Mouse (Mus musculus): ENCODE data around the gene Timmdc1. TPM values are rescaled to one million over a fixed set of nuclear protein-coding genes. Genes with fewer than 3 reads are reported as not detected.

Timmdc1 gene
- polyA plus RNA-seq, 1 experiment = 25.0 TPM

GRCm38 (mm10) chr16:38453203-38453553 lies 69.3 kb downstream of the Timmdc1 start:
- DNase-seq = no peak
- H3K27ac ChIP-seq (ENCODE audit: control insufficient read depth, insufficient read depth, low read length) = peak overlapping the region; percentile 26
- WGBS = 36% methylated on average over 3 of the region's 3 CpGs
- no peaks in the 10 kb centered on the region for H3K36me3 ChIP-seq (ENCODE audit: control insufficient read depth, insufficient read depth, low read length)
- H3K4me3 ChIP-seq (ENCODE audit: control insufficient read depth, insufficient read depth, low read length) = peak overlapping the region; percentile 67
- no peaks in the 10 kb centered on the region for H3K27me3 ChIP-seq (ENCODE audit: control insufficient read depth, insufficient read depth, low read length)
- peaks cover 14% of the 10 kb centered on the region for H3K4me1 ChIP-seq (replicated peaks; ENCODE audit: control insufficient read depth, insufficient read depth, low read length)
- TF ChIP-seq POLR2A (IDR thresholded peaks at IDR 0.05; ENCODE audit: control insufficient read depth, extremely low read depth, insufficient read depth, low read length, poor library complexity) (no peak), CTCF (IDR thresholded peaks at IDR 0.05; ENCODE audit: borderline replicate concordance, control insufficient read depth, extremely low read depth, insufficient read depth, low read length, poor library complexity) (no peak)

GRCm38 (mm10) chr16:38452442-38453202 lies 69.8 kb downstream of the Timmdc1 start, which contains the start of gene Adprh:
Gene Adprh, minus strand, starts transcription at chr16:38452703.
- peak within 1 kb of the TSS; percentile 67 for H3K4me3 ChIP-seq (ENCODE audit: control insufficient read depth, insufficient read depth, low read length)
- H3K27me3 ChIP-seq (ENCODE audit: control insufficient read depth, insufficient read depth, low read length) = no peaks in the 10 kb centered on the region
- no peaks in the 10 kb centered on the region for H3K36me3 ChIP-seq (ENCODE audit: control insufficient read depth, insufficient read depth, low read length)
- peak; percentile 83 for DNase-seq
- TF ChIP-seq POLR2A (IDR thresholded peaks at IDR 0.05; ENCODE audit: control insufficient read depth, extremely low read depth, insufficient read depth, low read length, poor library complexity) (peak; percentile 78; the same call in 1 of the 2 replicates), CTCF (IDR thresholded peaks at IDR 0.05; ENCODE audit: borderline replicate concordance, control insufficient read depth, extremely low read depth, insufficient read depth, low read length, poor library complexity) (no peak)
- peak within 1 kb of the TSS; percentile 26 for H3K27ac ChIP-seq (ENCODE audit: control insufficient read depth, insufficient read depth, low read length)
- under 1% methylated on average over 57 of the region's 61 CpGs for WGBS
- H3K4me1 ChIP-seq (replicated peaks; ENCODE audit: control insufficient read depth, insufficient read depth, low read length) = peaks cover 14% of the 10 kb centered on the region

GRCm38 (mm10) chr16:38451421-38452205 lies 70.8 kb downstream of the Timmdc1 start:
- 54% methylated on average over 12 of the region's 12 CpGs for WGBS
- peak; percentile 5 for DNase-seq
- no peak overlapping the region for H3K27ac ChIP-seq (ENCODE audit: control insufficient read depth, insufficient read depth, low read length)
- peaks cover 10% of the 10 kb centered on the region for H3K4me1 ChIP-seq (replicated peaks; ENCODE audit: control insufficient read depth, insufficient read depth, low read length)
- H3K27me3 ChIP-seq (ENCODE audit: control insufficient read depth, insufficient read depth, low read length) = no peaks in the 10 kb centered on the region
- H3K36me3 ChIP-seq (ENCODE audit: control insufficient read depth, insufficient read depth, low read length) = no peaks in the 10 kb centered on the region
- TF ChIP-seq POLR2A (IDR thresholded peaks at IDR 0.05; ENCODE audit: control insufficient read depth, extremely low read depth, insufficient read depth, low read length, poor library complexity) (no peak), CTCF (IDR thresholded peaks at IDR 0.05; ENCODE audit: borderline replicate concordance, control insufficient read depth, extremely low read depth, insufficient read depth, low read length, poor library complexity) (no peak)
- H3K4me3 ChIP-seq (ENCODE audit: control insufficient read depth, insufficient read depth, low read length) = peak overlapping the region; percentile 67; the same call in 1 of the 2 replicates

GRCm38 (mm10) chr16:38450707-38451106 lies 71.8 kb downstream of the Timmdc1 start:
- H3K4me1 ChIP-seq (replicated peaks; ENCODE audit: control insufficient read depth, insufficient read depth, low read length) = peaks cover 10% of the 10 kb centered on the region
- 94% methylated on average over 7 of the region's 7 CpGs for WGBS
- H3K27me3 ChIP-seq (ENCODE audit: control insufficient read depth, insufficient read depth, low read length) = no peaks in the 10 kb centered on the region
- DNase-seq = no peak
- TF ChIP-seq CTCF (IDR thresholded peaks at IDR 0.05; ENCODE audit: borderline replicate concordance, control insufficient read depth, extremely low read depth, insufficient read depth, low read length, poor library complexity) (no peak), POLR2A (IDR thresholded peaks at IDR 0.05; ENCODE audit: control insufficient read depth, extremely low read depth, insufficient read depth, low read length, poor library complexity) (no peak)
- no peak overlapping the region for H3K27ac ChIP-seq (ENCODE audit: control insufficient read depth, insufficient read depth, low read length)
- no peak overlapping the region for H3K4me3 ChIP-seq (ENCODE audit: control insufficient read depth, insufficient read depth, low read length)
- H3K36me3 ChIP-seq (ENCODE audit: control insufficient read depth, insufficient read depth, low read length) = peaks cover 2% of the 10 kb centered on the region

- no peak overlapping the region for H3K4me3 ChIP-seq (ENCODE audit: control insufficient read depth, insufficient read depth, low read length)
- 96% methylated on average over 12 of the region's 12 CpGs for WGBS
- no peak for DNase-seq
- no peak for TF ChIP-seq CTCF (IDR thresholded peaks at IDR 0.05; ENCODE audit: borderline replicate concordance, control insufficient read depth, extremely low read depth, insufficient read depth, low read length, poor library complexity)
- TF ChIP-seq POLR2A (IDR thresholded peaks at IDR 0.05; ENCODE audit: control insufficient read depth, extremely low read depth, insufficient read depth, low read length, poor library complexity) = no peak
- no peak overlapping the region for H3K27ac ChIP-seq (ENCODE audit: control insufficient read depth, insufficient read depth, low read length)
- no peaks in the 10 kb centered on the region for H3K27me3 ChIP-seq (ENCODE audit: control insufficient read depth, insufficient read depth, low read length)
- H3K4me1 ChIP-seq (replicated peaks; ENCODE audit: control insufficient read depth, insufficient read depth, low read length) = peaks cover 10% of the 10 kb centered on the region
- H3K36me3 ChIP-seq (ENCODE audit: control insufficient read depth, insufficient read depth, low read length) = peaks cover 11% of the 10 kb centered on the region
These were observed 74.0 kb downstream of the Timmdc1 start for GRCm38 (mm10) chr16:38448458-38448857.

Other genes with a start within 250 kb of the Timmdc1 start
- 0.16 and 0.19 TPM in 2 replicates for gene Nr1i2, start 227.8 kb downstream of the Timmdc1 start, polyA plus RNA-seq (2012; rRNA removed)
- gene Maats1, start 180.5 kb downstream of the Timmdc1 start, polyA plus RNA-seq (2012; rRNA removed) = 0.05 and 0.12 TPM in 2 replicates
- 61.0 and 68.7 TPM in 2 replicates for gene Cox17, start 175.7 kb downstream of the Timmdc1 start, polyA plus RNA-seq (2012; rRNA removed)
- not detected in 2 replicates for gene Gm21987, start 175.6 kb downstream of the Timmdc1 start, polyA plus RNA-seq (2012; rRNA removed)
- 3.1 and 33.2 TPM in 2 replicates for gene Popdc2, start 160.5 kb downstream of the Timmdc1 start, polyA plus RNA-seq (2012; rRNA removed)
- 4.1 and 5.5 TPM in 2 replicates for gene Pla1a, start 89.5 kb downstream of the Timmdc1 start, polyA plus RNA-seq (2012; rRNA removed)
- gene Adprh, start 70.0 kb downstream of the Timmdc1 start, polyA plus RNA-seq (2012; rRNA removed) = 49.8 and 54.2 TPM in 2 replicates
- 3.5 and 5.2 TPM in 2 replicates for gene Cd80, start 67.1 kb downstream of the Timmdc1 start, polyA plus RNA-seq (2012; rRNA removed)
- gene Poglut1, start 27.6 kb upstream of the Timmdc1 start, polyA plus RNA-seq (2012; rRNA removed) = 27.6 and 34.8 TPM in 2 replicates
- 96.9 and 126 TPM in 2 replicates for gene Tmem39a, start 36.0 kb upstream of the Timmdc1 start, polyA plus RNA-seq (2012; rRNA removed)
- 10.2 and 11.4 TPM in 2 replicates for gene Arhgap31, start 190.6 kb upstream of the Timmdc1 start, polyA plus RNA-seq (2012; rRNA removed)
- 2.1 TPM in 2 replicates for gene B4galt4, start 219.6 kb upstream of the Timmdc1 start, polyA plus RNA-seq (2012; rRNA removed)

Measured in thymus, adult 2 months (tissue).